Mouse (Mus musculus) embryonic fibroblast, embryonic 13.5 days (primary cell): ENCODE data around the gene Themis2. TPM values are rescaled to one million over a fixed set of nuclear protein-coding genes. Genes with fewer than 3 reads are reported as not detected.
"Not testable (repeated sequence)": the region's sequence is repeated elsewhere in the genome, so short reads cannot be mapped to it uniquely, and the experiment has no call there.

Experiments used
- H3K27ac ChIP-seq: 2 replicates; pipeline ENCODE4 v1.5.1; 2012; ENCODE audit warnings: low read length, control low read depth, inconsistent platforms; ENCODE audit not compliant: insufficient read depth
- H3K4me1 ChIP-seq: 2 replicates; pipeline ENCODE4 v1.6.1; 2011; ENCODE audit warnings: low read length; ENCODE audit not compliant: control insufficient read depth, insufficient read depth
- H3K4me3 ChIP-seq: 2 replicates; pipeline ENCODE4 v1.5.1; 2011; ENCODE audit warnings: mild to moderate bottlenecking, control low read depth, low read length; ENCODE audit not compliant: insufficient read depth
- CTCF ChIP-seq: IDR thresholded peaks from 2 replicates; pipeline ENCODE4 v1.5.1; 2011; ENCODE audit warnings: mild to moderate bottlenecking, control low read depth, low read length, moderate library complexity, borderline replicate concordance; ENCODE audit not compliant: insufficient read depth
- POLR2A ChIP-seq: IDR thresholded peaks from 2 replicates; pipeline ENCODE4 v1.6.1; 2011; ENCODE audit warnings: low read depth, mild to moderate bottlenecking, control low read depth, low read length, moderate library complexity
- polyA plus RNA-seq: library from polyadenylated mRNA; stranded (reverse); fragments of >200 nt; gene quantifications from 2 replicates; pipeline ENCODE4 v1.2.4, GENCODE M21; 2011; ENCODE audit warnings: low read depth; ENCODE audit not compliant: missing spikeins, insufficient read length

The Themis2 gene
- polyA plus RNA-seq, 1 experiment: 0.16 TPM

DNA sequence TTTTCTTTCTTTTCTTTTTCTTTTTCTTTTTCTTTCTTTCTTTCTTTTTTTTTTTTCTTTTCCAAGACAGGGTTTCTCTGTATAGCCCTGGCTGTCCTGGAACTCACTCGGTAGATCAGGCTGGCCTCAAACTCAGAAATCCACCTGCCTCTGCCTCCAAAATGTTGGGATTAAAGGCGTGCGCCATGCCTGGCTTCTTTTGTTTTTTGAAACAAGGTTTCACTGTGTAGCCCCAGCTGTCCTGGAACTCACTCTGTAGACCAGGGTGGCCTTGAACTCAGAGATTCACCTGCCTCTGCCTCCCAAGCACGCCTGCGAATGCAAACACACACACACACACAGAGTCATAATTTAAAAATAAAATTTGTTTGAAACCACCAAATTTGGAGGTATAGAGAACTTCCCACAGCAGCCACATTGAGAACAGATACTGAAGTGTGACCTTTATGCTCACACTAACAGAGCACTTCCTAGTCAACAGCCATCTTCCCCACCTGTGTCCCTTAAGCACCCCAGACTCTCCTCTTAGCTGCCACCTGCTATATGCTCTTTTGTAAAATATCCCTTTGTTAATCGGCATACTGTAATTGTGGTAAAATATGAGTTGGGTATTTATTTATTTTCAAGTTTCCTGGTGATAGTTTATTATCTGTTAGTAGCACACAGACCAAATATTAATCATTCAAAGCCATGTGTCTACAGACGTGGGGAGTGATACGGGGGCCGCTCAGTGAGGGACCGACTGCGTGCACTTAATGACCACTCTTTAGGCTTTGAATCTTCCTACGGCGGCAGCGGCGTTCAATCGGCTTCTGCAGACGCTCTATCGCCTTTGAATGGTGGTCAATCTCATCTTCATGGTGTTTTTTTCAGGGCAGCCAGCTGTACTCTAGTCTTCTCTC is 5.2 kb upstream of the Themis2 start:
- H3K27ac ChIP-seq: no peak overlapping the region

DNA sequence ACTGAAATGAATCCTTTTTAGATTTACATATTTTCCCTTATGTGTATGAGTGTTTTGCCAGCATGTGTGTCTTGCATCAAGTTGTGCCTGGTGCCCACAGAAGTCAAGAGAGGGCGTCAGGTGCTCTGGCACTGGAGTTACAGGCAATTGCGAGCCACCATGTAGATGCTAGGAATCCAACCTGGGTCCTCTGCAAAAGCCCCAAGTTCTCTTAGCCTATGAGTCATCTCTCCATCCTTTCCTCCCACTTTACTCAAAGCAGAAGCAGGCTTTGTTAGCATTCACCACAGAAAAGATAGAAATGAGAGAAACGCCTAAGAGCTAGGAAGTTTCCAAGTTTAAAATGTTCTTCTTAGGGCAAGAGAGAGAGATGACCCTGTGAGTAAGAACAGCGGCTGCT is 3.7 kb upstream of the Themis2 start:
- H3K4me1 ChIP-seq: no peaks in the 10 kb centered on the region

More for the DNA sequence above, 5.2 kb upstream of the Themis2 start:
- TF ChIP-seq POLR2A: no peak
- TF ChIP-seq CTCF: no peak
- Histone ChIP-seq H3K4me3 (no peak overlapping the region), H3K4me1 (no peaks in the 10 kb centered on the region)

DNA sequence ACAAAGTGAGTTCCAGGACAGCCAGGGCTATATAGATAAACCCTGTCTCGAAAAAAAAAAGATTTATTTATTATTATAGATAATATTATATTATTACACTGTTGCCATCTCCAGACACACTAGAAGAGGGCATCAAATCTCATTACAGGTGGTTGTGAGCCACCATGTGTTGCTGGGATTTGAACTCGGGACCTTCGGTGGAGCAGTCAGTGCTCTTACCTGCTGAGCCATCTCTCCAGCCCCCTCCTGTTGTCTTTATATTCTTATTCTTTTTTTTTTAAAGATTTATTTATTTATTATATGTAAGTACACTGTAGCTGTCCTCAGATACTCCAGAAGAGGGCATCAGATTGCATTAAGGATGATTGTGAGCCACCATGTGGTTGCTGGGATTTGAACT is 2.5 kb upstream of the Themis2 start:
- H3K4me3 ChIP-seq, H3K27ac ChIP-seq, H3K4me1 ChIP-seq: not testable (repeated sequence)

More for the DNA sequence above, 3.7 kb upstream of the Themis2 start:
- TF ChIP-seq CTCF (no peak), POLR2A (no peak)
- H3K27ac ChIP-seq: no peak overlapping the region
- no peak overlapping the region for H3K4me3 ChIP-seq

DNA sequence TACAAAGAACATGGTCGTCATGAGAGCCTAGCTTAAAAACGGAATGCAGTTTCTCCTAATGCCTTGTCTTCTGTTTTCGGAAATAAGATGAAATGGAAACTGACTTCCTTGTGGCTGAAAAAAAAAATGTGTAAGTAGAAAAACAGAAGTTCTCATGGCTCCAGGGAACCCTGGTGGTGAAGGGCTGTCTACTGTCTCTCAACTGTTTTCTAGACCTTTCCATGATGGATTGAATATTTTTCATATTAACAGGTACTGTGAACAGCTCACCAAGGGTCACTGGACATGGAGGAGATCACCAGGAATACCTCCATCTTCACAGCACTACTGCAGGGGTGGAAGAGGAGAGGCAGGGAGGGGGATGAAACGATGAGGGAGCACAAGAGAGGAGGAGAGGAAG is 1.8 kb upstream of the Themis2 start:
- no peak overlapping the region for H3K4me3 ChIP-seq
- no peak for TF ChIP-seq POLR2A
- TF ChIP-seq CTCF: no peak
- no peaks in the 10 kb centered on the region for H3K4me1 ChIP-seq
- H3K27ac ChIP-seq: no peak overlapping the region

DNA sequence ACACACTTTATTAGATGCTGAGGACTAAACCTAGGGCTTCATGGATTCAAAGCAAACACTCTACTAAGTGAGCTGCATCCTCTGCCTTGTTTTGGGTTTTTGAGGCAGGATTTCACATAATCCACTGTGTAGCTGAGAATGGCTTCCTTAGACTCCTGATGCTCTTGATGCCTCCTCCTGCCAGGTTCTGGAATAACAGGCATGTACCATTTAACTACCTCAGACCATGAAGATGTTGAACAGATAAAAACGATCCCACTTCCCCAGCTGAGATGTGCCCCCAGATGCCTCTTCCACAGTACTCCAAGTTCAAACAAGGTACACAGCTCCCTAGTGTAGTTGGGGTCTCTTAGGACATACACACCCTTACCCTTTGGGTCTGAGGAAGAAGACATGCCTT is 1.3 kb upstream of the Themis2 start:
- Histone ChIP-seq H3K4me1 (no peaks in the 10 kb centered on the region), H3K4me3 (no peak overlapping the region), H3K27ac (no peak overlapping the region)
- TF ChIP-seq POLR2A (no peak), CTCF (no peak)

DNA sequence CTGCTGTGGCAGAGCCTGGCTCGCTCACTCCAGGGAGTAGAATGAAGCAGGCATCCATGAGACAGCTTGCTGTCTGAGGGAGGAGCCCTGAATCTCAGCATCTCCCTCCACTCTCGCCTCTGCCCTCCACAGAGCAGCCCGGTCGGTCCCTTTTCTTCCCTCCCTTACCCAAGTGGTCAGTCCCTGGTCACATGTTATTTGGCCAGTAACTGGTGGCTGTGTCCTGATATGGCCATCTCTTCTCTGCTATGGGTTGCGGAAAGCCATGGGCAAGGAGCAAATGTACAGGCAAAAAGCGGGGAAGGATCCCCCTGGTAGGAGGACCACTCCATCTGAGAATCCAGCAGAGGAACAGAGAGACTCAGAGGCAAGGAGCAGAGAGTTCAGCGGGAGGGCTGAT is 1.0 kb downstream of the Themis2 start:
- Histone ChIP-seq H3K27ac (no peak overlapping the region), H3K4me1 (no peaks in the 10 kb centered on the region), H3K4me3 (no peak overlapping the region)
- no peak for TF ChIP-seq CTCF
- TF ChIP-seq POLR2A: no peak

DNA sequence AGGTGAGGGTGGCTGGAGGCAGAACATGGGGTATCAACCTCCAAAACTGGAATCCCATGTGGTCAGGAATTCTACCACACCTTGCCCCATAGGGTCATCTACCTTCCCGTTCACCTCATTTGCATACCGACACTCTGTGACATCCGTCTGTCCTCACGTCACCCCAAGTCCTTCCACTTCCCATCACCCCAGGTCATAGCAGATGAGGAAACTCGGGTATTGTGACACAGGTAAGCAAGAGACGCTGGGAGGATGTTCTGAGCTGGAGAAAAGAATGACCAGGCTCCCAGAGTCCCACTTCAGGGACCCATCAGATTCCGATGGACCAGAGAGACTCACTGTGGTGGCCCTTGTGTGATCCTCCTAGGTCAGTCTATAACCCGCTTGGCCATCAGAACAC is 1.4 kb downstream of the Themis2 start:
- H3K27ac ChIP-seq: no peak overlapping the region
- TF ChIP-seq CTCF: no peak
- no peak for TF ChIP-seq POLR2A
- no peaks in the 10 kb centered on the region for H3K4me1 ChIP-seq
- no peak overlapping the region for H3K4me3 ChIP-seq

DNA sequence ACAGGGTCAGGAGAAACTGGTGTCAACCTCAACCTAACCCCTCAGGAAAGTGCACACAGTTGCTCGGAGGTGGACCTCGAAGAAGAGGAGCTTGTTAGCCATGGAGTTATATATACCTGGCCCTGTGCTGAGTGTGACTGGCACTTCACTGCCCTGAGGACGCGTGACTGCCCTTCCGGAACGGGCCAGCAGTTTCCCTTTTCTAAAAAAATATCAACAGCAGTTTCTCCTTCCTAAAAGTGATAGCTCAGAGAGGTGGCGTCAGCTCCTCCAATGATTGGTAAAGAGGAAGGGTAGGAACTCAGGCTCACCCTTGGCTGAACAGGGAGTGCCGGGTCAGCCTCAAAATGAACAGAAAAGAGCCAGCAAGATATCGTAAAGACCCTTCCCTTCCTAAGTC is 2.2 kb downstream of the Themis2 start:
- H3K27ac ChIP-seq: no peak overlapping the region
- TF ChIP-seq CTCF: no peak
- no peak for TF ChIP-seq POLR2A

DNA sequence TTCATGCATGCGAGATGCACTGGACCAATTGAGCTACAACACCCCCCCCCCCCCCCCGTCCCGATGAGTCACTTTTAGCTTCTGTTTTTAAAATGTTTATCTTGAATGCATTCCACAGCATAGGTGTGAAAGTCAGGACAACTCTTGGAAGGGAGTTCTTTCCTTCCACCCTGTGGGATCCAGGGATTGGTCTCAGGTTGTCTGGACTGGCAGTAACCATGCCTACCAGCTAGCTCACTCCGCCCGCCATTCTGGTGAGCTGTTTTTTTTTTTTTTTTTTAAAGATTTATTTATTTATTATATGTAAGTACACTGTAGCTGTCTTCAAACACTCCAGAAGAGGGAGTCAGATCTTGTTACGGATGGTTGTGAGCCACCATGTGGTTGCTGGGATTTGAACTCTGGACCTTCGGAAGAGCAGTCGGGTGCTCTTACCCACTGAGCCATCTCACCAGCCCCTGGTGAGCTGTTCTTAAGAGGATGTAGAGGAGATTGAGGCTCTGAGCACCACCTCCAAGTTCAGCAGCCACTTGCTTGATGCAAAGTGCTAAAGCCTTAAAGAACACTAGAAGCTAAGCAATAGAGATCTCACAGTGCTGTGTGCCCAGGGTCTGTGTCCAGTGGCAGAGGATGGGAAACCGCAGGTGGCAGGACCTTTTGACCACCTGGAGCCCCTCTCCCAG is 2.7 kb downstream of the Themis2 start:
- H3K4me1 ChIP-seq, H3K4me3 ChIP-seq: not testable (repeated sequence)

More for the DNA sequence above, 2.2 kb downstream of the Themis2 start:
- H3K4me1 ChIP-seq: no peaks in the 10 kb centered on the region
- H3K4me3 ChIP-seq: no peak overlapping the region

DNA sequence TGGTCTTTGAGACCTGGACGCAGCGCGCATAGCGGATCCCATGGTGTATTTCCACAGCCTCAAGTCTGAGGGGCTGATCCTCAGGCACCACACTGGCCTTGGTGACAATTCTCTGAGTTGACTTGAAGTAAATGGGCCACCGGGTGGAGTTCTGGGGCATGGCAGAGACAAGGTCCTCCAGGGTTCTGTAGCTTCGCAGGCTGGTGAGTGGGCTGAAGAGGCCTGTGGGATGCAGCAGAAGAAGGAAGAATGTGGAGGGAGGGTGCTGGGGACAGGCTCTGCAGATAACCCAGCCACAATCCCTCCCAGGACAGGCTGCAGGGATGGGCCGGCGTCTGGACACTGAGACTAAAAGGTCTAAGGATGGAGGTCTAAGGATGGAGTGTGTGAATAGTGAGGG is 6.5 kb downstream of the Themis2 start:
- TF ChIP-seq POLR2A: no peak
- Histone ChIP-seq H3K27ac (no peak overlapping the region), H3K4me3 (no peak overlapping the region), H3K4me1 (no peaks in the 10 kb centered on the region)

More for the DNA sequence above, 2.7 kb downstream of the Themis2 start:
- H3K27ac ChIP-seq: not testable (repeated sequence)
